Mouse (Mus musculus): ENCODE data around the gene AF366264.

GRCm38 (mm10) chr8:13797676-13798075, 40.5 kb downstream of the AF366264 start:
- no peak for TF ChIP-seq MAFK (IDR thresholded peaks at IDR 0.05; ENCODE audit: insufficient read depth, low read depth, low read length)
- no peak for TF ChIP-seq HCFC1 (IDR thresholded peaks at IDR 0.05; ENCODE audit: borderline replicate concordance, insufficient read depth, low read length)
- TF ChIP-seq CHD2 (IDR thresholded peaks at IDR 0.05; ENCODE audit: low read depth, low read length) = no peak

Data from ES-E14 (cell line).